Mouse (Mus musculus): Measurements from ENCODE around the gene 9130023H24Rik.

Gene 9130023H24Rik

GRCm38 (mm10) chr7:128237927-128238778, at the start of gene 9130023H24Rik:
TSS of gene 9130023H24Rik (minus strand) at chr7:128238031.
- peak; percentile 100 for DNase-seq

- DNase-seq, result no peak
Observed at GRCm38 (mm10) chr7:128285060-128285459, 47.2 kb upstream of the 9130023H24Rik start.

- no peak for DNase-seq
Observed at GRCm38 (mm10) chr7:128284047-128284446, 46.2 kb upstream of the 9130023H24Rik start.

GRCm38 (mm10) chr7:128282532-128283244, 44.9 kb upstream of the 9130023H24Rik start:
- DNase-seq, result no peak

- DNase-seq, result no peak
Observed at GRCm38 (mm10) chr7:128281765-128282164, 43.9 kb upstream of the 9130023H24Rik start.

GRCm38 (mm10) chr7:128279750-128280149, 41.9 kb upstream of the 9130023H24Rik start:
- no peak for DNase-seq

- DNase-seq, result no peak
Observed at GRCm38 (mm10) chr7:128276051-128276450, 38.2 kb upstream of the 9130023H24Rik start.

DNA sequence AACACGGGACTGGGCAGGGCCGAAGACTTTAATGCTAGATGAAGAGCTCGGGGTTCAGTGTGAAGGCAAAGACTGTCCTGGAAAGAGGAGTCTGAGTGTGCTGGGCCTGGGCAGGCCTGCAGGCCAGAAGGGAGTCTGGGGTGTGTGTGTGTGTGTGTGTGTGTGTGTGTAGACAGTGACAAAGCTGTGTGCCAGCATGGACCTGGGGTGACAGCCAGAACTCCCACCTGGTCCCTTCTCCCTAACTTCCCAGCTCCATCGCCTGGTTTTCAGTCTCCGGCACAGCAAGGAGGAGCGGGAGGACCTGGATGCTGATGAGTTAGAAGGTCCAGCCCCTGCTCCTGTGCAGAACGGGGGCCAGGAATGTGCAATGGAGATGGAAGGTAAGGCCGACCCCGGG, 33.7 kb upstream of the 9130023H24Rik start:
- DNase-seq, result no peak

DNA sequence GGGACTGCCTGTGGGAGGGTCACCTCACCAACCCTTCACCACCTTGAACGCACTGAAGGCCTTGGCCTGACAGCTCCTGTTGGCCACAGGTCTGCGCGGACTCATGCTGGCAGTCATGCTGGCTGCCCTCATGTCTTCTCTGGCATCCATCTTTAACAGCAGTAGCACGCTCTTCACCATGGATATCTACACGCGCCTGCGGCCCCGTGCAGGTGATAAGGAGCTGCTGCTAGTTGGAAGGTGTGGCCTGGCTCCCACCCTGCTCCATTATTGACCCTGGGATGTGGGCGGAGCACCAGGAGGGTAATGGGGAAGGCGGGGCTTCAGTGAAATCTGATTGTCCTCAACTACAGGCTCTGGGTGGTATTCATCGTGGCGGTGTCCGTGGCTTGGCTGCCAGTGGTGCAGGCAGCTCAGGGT, 32.6 kb upstream of the 9130023H24Rik start:
- no peak for DNase-seq

DNA sequence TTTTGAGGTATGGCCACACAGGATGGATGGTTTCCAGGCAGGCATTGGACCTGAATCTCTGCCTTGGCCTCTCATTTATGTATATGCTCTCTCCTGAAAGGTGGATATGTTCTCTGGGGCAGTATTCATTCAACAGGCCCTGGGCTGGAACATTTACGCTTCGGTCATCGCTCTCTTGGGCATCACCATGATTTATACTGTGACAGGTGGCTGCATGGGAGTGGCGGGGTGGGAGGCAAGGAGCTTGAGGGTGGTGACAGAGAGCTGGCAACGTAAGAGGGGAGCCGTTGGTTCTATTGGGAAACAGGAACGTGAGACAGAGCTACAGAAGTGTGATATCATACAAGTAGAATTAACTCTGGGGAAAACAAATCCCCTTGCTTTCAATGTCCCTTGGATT, 30.0 kb upstream of the 9130023H24Rik start:
- no peak for DNase-seq

GRCm38 (mm10) chr7:128267391-128267790, 29.6 kb upstream of the 9130023H24Rik start:
- DNase-seq, result no peak

GRCm38 (mm10) chr7:128266056-128266455, 28.2 kb upstream of the 9130023H24Rik start:
- no peak for DNase-seq

- no peak for DNase-seq
Observed at GRCm38 (mm10) chr7:128265411-128265810, 27.6 kb upstream of the 9130023H24Rik start, which contains the start of gene Slc5a2. TSS of gene Slc5a2 (plus strand) at chr7:128265657.

GRCm38 (mm10) chr7:128256783-128257334, 19.0 kb upstream of the 9130023H24Rik start:
- no peak for DNase-seq

GRCm38 (mm10) chr7:128255757-128256156, 17.9 kb upstream of the 9130023H24Rik start:
- no peak for DNase-seq

- DNase-seq, result no peak
Observed at GRCm38 (mm10) chr7:128254978-128255377, 17.1 kb upstream of the 9130023H24Rik start.

DNA sequence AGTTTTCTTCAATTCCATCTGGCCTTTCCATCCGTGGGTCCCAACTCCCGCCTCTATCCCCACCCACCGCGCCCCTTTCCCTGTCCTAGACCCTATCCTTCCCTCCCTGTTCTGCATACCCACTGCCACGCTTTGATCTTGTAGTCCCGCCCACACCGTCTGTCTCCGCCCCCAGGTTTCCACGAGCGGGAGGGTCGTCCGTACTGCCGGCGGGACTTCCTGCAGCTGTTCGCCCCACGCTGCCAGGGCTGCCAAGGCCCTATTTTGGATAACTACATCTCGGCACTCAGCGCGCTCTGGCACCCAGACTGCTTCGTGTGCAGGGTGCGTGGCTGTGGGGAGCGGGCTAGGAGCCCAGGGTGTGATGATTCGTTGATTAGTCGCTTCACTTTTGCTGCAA, 14.8 kb upstream of the 9130023H24Rik start:
- DNase-seq, result peak; percentile 93

- DNase-seq, result peak; percentile 38
Observed at GRCm38 (mm10) chr7:128251946-128252345, 14.1 kb upstream of the 9130023H24Rik start.

DNA sequence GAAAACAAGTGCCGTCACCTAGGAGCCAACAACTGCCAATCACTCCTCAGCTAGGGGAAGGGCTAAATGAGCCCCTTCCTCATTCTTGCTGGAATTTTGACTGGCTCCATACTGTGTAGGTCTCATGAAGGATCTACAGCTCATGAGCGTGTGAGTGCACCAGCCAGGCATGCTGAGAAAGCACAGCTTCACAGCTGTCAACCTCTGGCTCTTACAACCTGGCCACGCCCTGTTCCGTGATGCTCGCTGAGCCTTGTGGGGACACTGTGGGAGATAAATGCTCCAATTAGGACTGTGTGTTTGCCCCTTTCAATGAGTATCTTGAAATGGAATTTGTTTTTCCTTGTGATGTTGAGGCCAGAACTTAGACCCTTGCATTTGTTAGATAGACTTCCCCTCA, 12.2 kb upstream of the 9130023H24Rik start:
- DNase-seq, result no peak

GRCm38 (mm10) chr7:128248081-128249042, 10.5 kb upstream of the 9130023H24Rik start:
- DNase-seq, result no peak

- peak; percentile 78 for DNase-seq
Observed at GRCm38 (mm10) chr7:128247443-128247842, 9.6 kb upstream of the 9130023H24Rik start.

Data from thymus, postnatal 25 days (tissue).